Mouse (Mus musculus): ENCODE data around the gene Ralbp1. TPM values are rescaled to one million over a fixed set of nuclear protein-coding genes. Genes with fewer than 3 reads are reported as not detected.

Gene Ralbp1
- total RNA-seq, 4 experiments from 2014 or later: 52.9 to 66.9 (median 57.4) TPM

DNA sequence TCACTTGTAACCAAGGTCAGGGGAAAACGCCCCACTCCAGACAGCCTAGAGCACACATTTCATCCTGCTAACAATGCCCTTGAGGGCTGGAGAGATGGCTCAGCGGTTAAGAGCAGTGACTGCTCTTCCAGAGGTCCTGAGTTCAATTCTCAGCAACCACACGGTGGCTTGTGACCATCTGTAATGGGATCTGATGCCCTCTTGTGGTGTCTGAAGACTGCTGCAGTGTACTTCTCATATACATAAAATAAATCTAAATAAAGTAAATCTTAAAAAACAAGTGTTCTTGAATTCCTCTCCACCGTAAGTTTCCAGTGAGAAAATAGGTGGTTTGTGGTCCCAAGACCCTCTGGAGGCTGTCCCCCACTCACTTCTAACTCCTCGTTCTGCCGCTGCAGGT, 33.8 kb downstream of the Ralbp1 start:
- no peak for DNase-seq (ENCODE audit: low spot score in 2 of 2)

DNA sequence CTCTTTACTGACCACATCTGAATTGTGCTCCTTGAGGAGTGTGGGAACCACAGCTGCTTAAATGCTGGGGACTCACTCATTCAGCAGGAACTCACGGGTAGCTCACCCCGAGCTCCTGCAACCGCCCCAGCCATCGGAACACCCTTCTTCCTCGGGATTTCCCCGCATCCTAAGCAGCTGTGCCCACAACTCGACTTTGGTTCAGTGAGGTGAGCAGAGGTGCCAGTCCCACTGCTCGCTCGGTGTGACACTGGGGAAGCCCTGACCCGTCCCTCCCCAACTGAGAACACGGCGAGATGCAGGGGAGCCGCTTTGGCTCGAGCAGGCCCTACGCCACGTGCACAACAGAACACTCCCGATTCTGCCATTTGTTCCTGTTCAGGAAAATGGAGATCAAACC, 35.1 kb downstream of the Ralbp1 start:
- no peak for DNase-seq (ENCODE audit: low spot score in 2 of 2)

DNA sequence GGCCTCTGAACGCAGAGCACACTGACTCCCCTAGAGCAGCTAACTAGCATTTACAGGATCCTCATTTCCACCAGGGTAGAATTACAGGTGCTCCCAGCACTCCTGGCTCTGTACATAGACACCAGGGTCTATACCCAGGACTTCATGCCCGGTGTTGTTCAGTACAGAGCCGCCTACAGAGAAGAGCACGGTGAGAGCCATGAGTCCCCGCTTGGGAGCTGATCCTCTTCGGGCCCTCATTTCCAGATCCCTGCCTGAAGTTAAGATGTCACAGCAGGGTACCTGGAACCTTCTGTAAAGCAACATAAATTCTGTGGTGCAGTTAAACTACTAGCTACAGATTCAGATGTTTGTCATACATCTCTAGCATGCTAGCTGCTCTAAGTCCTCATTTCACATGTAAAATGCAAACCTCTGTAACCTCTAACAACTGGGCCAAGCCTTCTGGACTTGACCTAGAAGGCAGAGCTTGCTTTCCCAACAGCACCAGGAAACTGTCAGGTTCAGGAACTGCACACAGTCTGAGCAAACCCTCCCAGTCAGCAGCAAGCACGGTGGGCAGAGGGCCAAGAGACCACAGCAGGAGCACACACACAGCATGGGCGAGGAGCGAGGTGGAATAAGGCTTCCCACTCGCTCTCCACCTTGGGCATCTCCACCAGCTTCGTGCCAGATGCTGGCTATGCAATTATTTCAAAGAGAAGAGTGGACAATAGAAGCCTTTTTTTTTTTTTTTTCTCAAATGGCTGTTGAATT, 37.7 kb downstream of the Ralbp1 start:
- no peak for DNase-seq (ENCODE audit: low spot score in 2 of 2)

DNA sequence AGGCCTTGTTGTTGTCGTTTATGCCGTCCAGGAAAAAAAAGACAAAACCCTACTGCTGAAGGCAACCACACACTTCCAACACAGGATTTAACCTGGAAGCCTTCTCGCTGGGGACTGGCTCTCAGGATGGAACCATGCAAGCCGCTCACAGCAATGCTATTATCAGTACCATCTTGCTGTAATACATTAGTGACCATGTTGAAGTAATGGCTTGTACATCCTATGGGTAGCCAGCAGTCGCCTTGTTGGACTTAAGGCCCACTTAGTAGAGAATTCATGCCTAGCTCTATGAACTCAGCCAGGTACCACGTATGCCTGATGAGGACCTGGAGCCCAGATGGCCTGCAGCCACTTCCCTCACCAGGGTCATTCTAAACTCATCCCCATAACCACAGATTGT, 40.2 kb downstream of the Ralbp1 start:
- no peak for DNase-seq (ENCODE audit: low spot score in 2 of 2)

DNA sequence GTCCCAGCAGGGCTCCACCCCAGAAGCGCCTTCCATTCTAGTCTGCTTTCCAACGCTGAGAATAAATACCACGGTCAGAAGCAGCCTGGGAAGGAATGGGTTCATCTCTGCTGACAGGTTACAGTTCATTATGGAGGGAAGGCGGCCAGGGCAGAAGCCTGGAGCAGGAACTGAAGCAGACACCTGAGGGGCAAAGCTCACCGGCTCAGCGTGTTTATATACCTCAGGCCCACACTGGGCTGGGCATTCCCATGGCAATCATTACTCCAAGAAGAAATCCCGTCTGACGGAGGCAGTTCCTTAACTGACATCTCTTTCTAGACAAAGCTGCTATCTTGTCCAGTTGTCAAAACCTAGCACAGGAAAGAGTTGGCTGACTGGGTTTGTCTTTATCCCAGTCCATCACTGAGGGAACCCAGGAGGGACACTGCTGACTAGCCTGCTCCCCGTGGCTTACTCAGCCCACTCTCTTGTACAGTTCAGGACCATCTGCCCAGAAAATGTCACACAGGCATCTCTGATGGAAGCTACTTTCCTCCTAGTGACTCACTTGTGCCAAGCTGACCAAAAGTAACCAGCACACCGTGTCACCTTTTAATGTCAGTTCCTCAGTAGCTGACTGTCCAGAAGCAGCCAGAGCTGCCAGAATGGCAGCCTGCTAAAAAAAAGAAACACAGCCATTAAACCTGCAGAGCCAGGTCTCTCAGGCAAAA, 42.8 kb downstream of the Ralbp1 start:
- DNase-seq (ENCODE audit: low spot score in 2 of 2): no peak

DNA sequence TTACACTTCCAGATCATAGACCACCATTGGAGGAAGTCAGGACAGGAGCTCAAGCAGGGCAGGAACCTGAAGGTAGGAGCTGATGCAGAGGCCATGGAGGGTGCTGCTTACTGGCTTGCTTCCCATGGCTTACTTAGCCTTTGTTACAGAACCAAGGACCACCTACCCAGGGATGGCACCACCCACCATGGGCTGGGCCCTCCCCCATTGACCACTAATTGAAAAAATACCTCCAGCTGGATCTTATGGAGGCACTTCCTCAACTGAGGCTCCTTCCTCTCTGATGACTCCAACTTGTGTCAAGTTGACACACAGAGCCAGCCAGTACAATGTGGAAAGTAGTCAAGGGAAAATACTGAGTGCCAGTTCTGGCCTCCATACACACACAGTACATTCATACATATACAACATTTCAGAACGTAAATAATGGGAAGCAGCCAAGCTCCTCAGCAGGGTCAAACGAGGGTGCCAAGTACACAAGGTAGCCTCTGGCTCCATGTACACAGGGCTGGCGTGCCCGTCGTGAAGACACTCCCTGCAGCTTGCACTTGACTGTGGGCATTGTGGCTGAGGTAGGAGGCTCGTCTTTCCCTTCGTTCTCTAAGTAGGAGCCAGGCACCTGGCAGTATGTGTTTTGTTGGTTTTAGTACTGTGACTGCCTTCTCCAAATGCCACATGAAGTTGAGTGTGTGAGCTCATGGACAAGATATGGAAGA, 45.9 kb downstream of the Ralbp1 start:
- DNase-seq (ENCODE audit: low spot score in 2 of 2): no peak

DNA sequence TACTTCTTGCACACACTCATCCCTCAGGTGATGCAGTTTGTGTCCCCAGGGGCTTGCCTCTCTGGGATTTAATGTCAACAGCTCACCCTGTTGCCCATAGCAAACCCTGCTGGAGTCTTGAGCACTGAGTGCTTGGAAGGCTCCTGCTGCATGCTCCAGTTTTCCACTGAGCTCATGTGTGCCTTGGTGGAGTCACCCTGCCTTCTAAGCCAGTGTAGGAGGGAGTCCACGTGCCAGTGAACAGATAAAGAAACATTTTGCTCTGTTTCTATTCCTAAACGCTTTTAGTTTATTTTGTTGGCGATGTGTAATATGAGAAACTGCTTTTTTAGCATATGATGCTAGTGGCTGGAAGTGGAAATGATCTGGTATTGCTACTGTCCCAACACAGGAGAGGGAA, 48.9 kb downstream of the Ralbp1 start:
- no peak for DNase-seq (ENCODE audit: low spot score in 2 of 2)

DNA sequence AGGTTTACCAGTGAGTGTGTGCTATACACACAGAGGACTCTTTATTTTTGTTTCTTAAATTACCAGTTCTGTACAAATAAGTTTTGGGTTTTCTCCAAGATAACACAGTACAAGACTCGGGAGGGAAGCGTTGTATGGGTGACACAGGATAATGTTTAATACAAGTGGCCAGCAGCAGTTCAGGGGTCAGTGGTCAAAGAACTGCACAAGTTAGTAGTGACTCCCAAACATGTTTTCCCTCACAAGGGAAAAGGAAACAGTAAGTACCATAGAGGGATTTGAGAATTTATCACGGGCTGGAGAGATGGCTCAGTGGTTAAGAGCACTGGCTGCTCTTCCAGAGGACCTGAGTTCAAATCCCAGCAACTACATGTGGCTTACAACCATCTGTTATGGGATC, 51.7 kb downstream of the Ralbp1 start:
- DNase-seq (ENCODE audit: low spot score in 2 of 2): no peak

DNA sequence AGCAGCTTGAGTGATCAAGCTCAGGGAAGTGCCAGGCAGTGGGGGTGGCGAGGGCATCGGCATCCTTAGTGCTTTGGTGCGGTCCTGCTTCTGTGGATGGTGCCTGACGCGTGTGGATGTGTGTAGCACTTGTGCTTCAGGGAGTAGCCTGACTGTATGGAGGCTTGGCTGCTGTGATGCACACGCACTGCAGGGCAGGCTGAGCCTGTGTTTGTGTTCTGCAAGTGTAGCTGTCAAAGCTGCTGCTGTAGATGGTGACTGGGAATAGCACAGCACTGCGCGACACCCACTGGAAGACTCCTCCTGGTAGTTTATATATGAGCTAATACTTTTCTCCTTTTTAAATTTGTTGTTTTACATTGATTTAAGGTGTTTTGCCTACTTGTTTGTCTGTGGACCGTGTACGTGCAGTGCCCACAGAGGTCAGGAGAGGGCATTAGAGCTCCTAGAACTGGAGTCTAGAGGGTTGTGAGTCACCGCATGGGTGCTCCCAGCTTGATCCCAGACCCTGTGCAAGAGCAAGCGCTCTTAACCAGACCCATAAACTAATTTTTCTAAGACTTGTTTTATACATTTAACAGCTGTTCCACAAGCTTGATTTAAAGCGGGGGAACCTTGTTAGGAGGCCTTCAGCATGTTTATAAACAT, 55.3 kb downstream of the Ralbp1 start:
- DNase-seq (ENCODE audit: low spot score in 2 of 2): no peak

DNA sequence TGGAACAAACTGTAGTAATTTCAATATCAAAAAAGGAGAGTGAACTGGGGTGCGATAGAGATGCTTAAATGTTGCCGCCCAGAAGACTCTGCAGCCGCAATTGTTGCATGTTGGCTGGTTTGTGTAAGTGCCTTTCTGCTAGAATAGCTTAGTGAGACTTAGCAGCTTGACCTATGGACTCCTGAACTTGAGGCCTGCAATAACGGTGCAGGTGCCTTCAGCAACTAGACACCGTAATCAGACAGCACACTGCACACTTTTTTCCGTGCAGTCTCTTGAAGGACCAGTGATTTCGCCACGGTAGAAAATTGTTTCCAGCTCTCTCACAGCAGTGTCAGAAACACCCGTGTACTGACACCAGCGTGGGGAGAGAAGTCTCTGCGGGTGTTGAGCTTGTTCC, 56.6 kb downstream of the Ralbp1 start:
- DNase-seq (ENCODE audit: low spot score in 2 of 2): no peak

DNA sequence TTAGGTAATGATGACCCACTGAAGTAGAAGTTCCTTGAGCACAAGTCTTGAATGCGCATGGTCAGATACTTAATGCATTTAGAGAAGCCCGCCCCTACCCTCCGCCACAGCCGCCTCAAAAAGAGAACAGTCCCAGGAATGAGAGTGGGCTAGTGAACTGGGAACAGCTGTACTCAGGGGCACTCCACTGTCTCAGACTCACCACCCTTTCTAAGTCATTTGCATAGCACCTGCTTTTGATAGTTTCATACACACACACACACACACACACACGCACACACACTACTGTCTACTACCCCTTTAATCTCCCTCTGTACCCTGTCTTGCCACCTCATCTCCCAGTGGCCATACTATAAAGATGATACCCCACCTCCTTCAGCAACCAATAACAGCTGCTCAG, 57.7 kb downstream of the Ralbp1 start:
- no peak for DNase-seq (ENCODE audit: low spot score in 2 of 2)

DNA sequence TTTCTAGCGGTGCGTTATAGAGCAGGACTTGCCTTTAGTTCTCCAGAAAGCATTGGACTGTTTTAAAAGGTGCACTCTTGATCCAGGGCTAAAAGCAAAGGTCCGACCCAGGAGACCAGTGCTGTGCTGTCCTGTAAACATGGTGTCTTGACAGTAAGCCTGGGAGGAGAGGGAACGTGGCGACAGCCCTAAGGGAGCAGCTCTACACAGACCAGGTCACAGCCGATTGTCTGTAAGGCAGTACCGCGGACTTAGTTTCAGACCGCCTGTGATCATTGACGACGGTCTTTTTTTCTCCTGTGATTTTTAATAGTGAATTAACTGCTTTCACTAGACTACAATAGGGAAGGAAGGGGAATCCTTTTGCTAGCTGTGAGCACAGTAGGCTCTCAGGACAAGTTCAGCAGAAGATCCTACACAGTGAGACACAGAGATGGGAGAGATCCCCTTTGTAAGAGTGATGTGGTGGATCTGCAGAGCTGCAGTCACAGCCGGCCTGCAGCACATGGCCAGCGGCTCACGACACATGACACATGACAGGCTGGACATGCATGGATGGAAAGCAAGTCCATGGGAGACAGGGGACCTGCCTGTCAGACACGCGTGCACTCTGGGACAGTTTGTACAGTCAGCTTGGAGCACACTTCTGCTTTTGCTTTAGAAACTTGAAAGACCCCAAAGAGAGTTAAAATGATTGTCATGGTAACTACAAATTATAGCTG, 58.3 kb downstream of the Ralbp1 start:
- no peak for DNase-seq (ENCODE audit: low spot score in 2 of 2)

DNA sequence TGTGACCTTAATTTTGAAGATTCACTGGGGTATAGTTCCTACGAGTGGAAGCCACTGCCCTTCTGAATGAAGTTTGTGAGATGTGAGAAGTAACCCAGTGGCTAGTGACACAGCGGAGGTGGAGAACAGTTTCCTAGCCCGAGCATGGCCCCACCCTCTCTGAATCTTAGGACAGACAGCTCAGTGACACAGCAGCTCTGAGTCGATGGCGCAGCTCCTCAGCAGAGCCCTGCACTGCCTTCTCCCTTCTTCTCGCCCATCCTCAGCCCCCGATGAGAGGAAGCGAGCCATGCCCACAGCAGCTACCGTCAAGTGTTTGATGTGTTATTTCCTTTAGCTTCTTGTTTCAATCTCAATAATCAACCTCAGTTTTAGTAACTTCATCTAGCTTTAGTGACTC, 59.3 kb downstream of the Ralbp1 start:
- DNase-seq (ENCODE audit: low spot score in 2 of 2): no peak

DNA sequence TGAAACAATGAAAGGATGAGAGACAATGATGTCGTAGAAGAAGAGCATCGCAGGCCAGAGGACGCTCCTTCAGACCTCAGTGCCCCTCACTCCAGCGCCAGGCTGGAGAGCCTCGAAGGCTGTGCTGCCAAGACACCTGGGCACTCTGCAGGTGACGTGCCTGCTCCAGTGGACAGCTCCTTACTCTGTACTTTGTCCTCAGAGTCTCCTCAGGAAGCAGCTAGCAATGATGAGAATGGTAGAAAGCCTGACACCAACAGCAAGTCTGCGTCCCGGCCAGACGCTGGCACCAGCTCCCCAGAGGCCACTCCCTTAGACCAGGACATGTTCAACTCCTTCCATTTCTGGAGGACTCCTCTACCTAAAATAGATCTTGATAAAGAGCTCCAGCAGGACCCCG, 61.4 kb downstream of the Ralbp1 start:
- DNase-seq (ENCODE audit: low spot score in 2 of 2): no peak

DNA sequence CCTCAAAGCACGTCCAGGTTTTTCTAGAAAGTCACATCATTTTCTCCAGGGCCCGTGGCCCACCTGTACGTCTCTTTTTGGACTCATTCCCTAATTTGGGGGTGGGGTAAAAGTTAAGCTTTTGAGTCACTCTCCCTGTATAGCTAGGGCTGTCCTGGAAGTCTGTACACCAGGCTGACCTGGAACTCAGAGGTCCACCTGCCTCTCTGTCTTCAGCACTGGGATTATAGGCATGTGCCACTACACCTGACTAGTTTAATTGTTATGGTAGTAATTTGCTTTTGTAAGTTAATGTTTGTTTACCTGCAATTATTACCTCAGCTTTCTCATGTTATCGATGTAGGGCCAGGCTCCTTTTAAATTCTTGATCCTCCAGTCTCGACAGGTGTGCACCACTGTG, 63.2 kb downstream of the Ralbp1 start:
- DNase-seq (ENCODE audit: low spot score in 2 of 2): no peak

DNA sequence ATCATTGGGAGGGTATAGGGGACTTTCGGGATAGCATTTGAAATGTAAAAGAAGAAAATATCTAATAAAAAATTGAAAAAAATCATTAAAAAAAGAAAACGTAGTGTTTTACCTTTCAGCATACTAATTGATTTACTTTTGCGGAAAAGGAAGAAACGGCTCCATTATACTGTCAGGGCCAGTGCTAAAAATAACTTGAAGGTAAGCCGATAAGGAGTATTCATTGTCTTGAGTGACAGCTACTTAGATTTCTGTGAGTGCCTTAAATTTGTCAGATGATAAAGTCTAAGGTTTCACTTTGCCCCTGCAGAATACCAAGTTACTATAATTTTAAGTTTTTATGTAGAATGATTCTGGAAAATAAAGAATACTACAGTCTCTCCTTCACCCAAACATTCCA, 65.4 kb downstream of the Ralbp1 start:
- DNase-seq (ENCODE audit: low spot score in 2 of 2): no peak

DNA sequence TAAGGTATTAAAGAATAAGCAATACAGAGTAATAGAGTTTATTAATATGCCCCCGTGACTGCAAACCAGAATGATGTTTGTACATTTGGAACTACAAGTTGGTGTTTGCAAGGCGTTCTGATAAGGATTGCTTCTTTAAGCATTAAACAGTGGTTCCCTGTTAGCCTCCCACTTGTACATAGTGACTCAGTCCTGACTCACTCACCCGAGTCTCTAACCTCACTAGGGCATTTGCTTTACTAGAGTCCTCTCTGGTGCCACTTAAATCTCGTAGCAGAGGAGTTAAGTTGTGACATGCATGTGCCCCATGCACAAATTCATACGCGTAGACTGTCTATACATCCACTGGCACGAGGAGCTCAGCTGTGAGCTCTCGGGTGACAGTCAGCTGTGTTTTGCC, 71.8 kb downstream of the Ralbp1 start:
- DNase-seq (ENCODE audit: low spot score in 2 of 2): no peak

DNA sequence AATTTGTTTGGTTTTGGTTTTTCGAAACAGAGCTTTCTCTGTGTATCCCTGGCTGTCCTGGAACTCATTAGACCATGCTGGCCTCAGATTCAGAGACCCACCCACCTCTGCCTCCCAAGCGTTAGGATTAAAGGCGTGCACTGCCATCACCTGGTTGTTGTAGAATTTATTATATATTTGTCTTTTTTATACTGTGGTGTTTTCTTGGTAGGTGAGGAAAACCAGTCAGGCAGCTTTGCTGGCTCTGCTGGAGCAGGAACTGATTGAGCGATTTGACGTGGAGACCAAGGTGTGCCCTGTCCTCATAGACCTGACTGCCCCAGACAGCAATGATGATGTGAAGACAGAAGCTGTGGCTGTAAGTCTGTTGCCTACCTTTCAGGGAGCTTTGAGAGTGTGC, 74.6 kb downstream of the Ralbp1 start:
- no peak for DNase-seq (ENCODE audit: low spot score in 2 of 2)

DNA sequence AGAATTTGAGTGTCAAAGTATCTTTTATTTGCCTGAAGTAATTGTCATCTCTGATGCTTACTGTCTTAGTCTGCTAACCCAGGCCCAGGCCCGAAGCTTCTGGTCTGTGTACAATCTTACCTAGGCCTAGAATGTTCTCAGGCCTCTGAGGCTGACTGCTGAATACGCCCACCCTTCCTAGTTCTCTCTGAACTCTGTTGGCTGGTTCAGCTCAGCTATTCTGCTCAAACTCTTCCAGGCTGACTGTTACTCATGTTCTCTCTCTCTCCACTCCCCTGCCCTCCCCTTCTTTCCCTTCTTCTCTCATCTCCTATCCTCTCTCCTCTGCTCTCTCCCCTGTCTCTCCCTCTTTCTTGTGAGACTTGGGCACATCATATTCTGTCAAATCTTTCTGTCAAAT, 79.2 kb downstream of the Ralbp1 start:
- DNase-seq (ENCODE audit: low spot score in 2 of 2): no peak

DNA sequence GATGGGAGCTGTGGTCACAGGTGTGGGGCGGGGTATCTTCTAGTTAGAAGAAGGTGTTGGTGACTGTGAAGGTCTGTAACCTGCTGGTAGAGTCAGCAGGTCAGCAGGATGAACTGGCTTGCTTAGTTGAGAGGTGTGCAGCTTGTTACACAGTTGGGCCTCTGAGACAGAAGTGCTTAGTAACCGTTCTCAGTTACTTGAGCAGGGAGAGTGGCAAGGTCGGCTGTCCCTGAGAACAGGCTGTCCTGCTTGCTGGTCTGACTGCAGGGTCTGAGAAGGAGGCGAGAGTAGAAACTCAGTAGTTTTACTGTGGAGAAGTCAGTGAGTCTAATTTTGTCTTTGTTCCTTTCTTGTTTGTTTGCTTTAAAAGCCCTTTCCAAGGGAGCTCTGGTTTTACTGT, 79.6 kb downstream of the Ralbp1 start:
- DNase-seq (ENCODE audit: low spot score in 2 of 2): no peak

DNA sequence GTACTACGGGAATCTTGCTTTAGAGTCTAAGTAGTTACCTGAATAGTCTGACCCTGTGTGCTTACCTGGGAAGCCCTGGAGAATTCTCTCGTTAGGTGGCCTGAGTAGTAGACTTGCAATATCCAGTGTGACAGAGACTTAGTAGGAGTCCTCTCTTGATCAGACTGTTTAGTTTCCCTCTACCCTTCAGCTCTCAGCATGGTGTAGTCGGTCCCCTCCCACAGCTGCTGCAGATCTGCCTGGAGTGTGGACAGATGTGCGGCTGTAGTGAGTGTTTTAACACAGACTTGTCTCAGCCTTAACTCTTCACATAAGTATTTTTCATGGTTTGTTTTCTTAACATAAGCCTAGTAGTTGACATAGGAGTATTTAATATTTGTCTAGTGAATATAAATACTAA, 83.6 kb downstream of the Ralbp1 start:
- no peak for DNase-seq (ENCODE audit: low spot score in 2 of 2)
